Mouse (Mus musculus): ENCODE data around the gene Pla2r1.
A peak's percentile ranks its signal among the peaks of the same experiment; 100 is the strongest.

Pla2r1 gene

DNA sequence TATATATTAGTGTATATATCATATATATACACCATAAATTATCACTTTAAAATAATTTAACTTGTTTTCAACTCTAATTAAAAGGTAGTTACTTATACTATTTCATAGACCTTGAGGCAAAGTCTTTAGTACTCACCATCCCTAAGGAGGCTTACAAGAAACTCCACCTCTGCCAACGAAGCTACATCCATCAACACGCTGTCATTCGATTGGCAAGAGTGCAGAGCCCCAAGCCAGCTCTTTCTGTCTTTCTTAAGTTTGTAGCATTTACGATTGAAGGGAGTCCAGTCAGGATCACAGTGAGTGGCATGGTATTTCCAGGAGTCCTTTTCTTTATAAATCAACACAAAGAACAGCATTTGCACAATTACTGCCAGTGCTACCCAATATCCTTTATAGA, 49.1 kb downstream of the Pla2r1 start:
- no peak for DNase-seq (ENCODE audit: low read depth in 1 of 2, low spot score in 2 of 2)

DNA sequence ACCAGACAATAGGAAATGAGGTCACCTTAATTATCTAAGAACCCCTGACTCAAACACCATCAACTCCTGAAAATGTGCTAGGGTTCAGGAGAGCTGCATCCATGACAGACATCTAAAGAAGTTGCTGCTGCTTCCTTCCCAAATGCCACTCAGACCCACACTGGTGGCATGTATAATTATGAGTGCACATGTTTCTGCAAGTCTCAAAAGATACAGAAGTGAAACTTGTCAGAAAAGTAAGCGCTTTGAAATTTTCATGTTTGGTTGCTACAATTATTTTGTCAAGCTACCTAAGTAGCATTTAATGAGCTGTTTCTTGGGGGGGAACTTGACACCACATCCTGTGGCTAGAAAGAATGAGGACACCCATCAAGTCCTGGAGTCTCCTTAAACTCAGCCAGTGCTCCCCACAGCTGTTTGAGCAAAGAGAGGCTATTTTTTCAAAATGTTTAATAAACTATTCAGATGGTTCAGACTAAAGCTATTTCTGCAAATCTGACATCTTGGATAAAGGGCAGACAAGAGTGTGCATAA, 52.5 kb downstream of the Pla2r1 start:
- DNase-seq (ENCODE audit: low read depth in 1 of 2, low spot score in 2 of 2), result no peak

DNA sequence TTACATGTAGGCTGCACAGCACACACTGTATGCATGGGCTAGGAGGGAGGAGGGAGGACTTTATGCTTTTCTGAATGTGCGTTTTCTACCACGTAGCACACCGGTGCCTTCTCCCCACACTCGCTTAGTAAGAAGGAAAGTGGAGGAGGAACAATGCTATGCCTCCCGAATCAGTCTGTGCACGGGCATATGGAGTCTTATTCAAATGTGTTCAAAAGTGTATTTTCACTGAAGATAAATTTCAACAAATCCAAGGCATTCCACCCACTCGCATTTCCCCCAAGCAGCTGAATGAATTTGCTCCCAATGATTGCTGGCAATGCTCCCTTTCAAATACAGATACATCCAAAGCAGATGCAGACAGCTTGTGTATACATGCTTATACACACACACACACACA, 73.2 kb downstream of the Pla2r1 start:
- no peak for DNase-seq (ENCODE audit: low read depth in 1 of 2, low spot score in 2 of 2)

DNA sequence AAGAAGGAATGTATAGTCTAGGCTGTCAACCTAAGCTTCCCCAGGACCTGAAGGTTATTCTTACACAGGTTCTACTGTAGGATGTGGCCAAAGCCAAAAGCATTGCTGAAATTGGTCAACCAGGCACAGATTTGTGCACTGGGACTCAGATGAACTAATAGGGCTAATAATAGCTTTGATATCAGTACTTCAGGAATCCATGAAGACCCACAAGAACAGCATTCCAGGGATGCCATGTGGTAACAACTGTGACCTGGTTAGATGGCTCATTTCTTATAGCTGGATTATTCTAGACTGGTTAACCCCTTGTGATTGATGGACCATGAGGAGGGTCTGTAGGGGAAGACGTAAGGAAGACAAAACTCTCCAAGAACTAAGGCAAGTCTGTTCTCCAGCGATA, 74.3 kb downstream of the Pla2r1 start:
- DNase-seq (ENCODE audit: low read depth in 1 of 2, low spot score in 2 of 2), result no peak

DNA sequence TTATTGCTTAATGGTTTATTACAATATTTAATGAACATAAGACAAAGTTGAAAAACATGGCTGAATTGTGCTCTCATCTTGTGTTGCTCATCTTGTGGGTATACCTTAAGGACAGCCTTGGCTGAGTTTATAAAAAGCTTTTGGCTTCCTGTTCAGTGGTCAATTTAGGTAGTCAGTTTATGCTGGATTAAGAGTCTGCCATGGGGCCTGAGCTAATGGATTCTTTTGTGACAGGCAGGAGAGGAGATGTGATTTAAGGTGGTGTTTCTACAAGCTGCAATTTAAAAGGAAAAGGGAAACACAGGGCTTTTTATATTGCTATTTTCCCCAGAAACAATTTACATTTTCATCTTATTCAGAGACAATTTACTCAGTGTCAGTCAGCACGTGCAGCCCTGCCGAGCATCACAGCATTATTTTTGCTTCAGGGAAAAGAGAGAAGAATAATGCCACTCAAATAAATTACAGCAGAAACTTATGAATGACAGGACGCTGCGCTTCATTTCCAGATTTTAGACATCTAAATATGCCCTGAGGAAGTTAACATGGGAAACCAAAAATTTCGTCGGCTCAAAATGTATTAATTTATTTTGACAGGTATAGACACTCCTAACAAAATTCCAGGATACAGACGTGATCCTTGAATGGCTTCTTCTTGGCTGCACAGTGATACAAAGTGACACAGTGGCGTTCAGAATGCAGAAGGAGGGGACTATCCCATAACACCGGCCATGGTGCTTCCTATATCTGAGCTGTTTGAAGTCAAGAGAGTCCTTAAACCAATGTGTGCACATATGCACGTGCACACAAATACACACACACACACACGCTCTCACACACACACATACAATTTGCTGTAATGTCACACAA, 84.0 kb downstream of the Pla2r1 start:
- DNase-seq (ENCODE audit: low read depth in 1 of 2, low spot score in 2 of 2), result no peak

DNA sequence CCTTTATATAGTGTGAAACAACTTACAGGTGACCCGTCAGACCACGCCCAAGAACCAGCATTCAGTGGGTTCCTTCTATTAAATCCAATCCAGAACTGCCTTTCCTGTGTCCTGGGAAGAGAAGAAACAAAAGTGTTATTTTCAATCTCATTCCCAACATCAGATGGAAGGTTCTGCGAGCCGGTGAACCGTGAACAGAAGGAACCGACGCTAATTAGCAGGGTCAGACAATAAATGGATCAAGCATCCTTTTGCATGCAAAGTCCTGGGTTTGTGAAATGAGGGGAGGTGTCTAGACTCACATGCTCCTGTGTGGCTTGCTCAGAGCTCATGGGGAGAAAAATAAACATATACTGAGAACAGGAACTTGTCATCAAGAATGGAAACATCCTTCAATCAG, 100.7 kb downstream of the Pla2r1 start:
- DNase-seq (ENCODE audit: low read depth in 1 of 2, low spot score in 2 of 2), result no peak

DNA sequence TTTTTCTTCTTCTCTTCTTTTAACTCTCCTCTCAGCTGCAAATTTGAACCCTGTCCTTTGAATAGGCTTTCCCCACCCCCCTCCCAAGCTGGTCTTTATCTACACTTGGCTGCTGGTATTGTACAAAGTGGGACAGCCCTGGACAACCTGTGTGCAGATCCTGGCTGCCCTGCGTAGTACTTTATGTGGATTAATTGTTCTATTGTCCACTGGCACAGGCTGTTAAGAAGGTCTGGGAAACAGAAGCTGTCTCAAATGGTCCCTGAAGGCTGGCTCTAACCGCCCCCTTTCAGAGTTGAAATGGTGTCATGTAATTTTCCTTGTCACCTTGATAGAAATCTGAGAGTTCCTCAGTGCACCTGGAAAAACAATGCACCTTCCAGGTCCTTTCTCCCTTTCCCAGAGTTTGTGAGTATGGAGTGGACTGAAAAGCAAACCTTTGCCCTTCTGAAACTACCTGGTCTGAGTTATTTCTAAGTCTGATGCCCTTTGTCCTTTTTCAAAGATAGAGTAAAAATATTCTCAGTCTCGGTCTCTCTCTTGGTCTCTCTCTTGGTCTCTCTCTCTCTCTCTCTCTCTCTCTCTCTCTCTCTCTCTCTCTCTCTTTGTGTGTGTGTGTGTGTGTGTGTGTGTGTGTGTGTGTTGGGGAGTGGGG, 101.9 kb downstream of the Pla2r1 start:
- no peak for DNase-seq (ENCODE audit: low read depth in 1 of 2, low spot score in 2 of 2)

DNA sequence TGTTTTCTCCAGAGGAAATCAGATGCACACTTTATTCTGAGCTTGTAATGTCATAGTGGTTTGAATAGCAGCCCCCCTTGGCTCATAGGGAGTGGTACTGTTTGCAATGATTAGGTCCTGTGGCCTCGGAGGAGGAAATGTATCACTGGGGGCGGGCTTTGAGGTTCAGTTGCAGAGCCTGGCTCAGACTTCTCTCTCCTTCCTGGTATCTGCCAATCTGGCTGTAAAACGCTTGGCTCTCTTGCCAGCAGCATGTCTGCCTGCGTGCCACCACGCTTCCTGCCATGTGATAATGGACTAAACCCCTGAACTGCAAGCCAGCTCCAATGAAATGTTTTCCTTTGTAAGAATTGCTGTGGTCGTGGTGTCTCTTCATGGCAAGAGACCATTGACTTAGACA, 103.4 kb downstream of the Pla2r1 start:
- no peak for DNase-seq (ENCODE audit: low read depth in 1 of 2, low spot score in 2 of 2)

DNA sequence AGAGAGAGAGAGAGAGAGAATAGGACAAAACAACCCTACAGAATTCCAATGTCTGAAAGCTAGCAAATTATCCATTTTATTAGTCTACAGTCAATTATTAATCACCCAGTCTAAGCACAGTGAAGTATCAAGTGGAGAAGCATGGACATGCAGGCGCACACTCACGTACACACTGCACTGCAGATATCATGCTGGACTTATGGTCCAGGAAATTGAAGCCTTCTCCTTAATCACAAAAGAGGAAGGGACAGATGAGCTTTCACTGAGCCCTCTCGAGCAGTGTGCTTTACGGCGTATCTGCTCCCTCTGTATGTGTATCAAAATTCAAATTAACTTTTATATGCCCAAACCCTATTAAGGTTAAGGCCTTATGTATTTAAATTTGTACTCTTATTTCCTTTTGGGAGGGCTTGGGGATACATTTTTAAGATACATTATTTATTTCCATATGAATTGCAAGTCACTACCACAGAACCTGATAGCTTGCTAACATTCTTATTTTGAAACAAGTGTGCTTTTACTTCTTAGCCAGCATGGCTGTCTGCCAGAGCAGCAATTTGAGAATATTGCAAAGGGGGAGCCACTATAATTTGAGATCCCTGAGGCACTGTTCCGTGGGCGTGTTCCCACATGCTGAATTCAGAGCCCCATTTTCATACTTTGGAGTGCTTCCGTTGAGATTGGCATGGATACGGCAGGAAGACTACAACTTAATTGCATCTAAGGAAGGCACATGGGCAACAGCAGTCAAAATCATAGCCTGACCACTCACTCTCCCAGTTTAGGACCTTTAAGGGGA, 108.2 kb downstream of the Pla2r1 start:
- DNase-seq (ENCODE audit: low read depth in 1 of 2, low spot score in 2 of 2), result no peak

DNA sequence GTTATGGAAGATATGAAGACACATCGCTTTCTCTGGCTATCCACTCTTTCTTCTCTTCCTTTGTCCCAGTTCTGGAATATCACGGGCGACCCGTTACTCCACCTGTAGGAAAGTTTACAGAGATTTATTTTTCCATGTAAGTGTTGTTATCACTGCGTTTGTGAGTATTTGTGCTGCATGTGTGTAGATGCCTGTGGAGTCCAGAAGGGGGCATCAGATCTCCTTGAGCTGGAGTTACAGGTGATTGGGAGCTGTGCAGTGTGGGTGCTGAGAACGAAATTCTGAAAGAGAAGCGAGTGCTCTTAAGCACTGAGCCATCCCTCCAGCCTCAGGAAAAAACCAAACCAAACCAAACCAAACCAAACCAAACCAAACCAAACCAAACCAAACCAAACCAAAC, 109.8 kb downstream of the Pla2r1 start:
- no peak for DNase-seq (ENCODE audit: low read depth in 1 of 2, low spot score in 2 of 2)

DNA sequence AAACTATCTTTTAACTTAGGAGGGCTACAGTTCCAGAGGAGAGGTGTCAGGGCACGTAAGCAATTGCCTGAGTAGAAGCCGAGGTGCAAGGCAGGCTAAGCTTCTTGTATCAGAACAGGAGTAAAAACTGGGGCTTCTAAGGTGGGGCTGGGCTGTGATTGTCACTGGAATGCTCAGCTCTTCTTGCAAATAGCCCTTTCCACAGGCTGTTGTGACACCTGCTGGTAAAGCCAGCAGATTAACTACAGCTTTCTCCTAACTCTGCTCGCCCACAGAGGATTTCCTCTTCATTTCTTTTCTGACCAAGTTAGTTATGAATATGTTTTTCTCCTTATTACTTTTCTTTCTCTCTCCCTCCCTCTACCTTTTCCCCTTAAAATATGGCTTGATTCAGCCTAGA, 111.2 kb downstream of the Pla2r1 start:
- DNase-seq (ENCODE audit: low read depth in 1 of 2, low spot score in 2 of 2), result no peak

DNA sequence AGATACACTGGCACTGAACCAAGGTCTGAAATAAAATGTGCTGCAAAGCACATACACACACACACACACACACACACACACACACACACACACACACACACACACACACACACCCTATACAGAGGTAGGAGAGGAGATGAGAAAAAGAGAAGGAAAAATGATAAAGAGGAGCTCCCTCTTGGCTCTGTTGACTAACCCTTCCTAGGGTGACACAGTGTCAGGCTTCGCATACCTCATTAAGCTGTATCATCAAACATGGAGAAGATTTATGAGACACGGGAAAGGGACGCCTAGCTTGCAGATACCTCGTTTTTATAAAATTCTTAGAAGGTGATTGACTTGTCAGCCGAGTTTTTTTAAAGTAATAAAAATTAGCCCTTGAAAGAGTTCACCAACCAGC, 116.3 kb downstream of the Pla2r1 start:
- no peak for DNase-seq (ENCODE audit: low read depth in 1 of 2, low spot score in 2 of 2)

DNA sequence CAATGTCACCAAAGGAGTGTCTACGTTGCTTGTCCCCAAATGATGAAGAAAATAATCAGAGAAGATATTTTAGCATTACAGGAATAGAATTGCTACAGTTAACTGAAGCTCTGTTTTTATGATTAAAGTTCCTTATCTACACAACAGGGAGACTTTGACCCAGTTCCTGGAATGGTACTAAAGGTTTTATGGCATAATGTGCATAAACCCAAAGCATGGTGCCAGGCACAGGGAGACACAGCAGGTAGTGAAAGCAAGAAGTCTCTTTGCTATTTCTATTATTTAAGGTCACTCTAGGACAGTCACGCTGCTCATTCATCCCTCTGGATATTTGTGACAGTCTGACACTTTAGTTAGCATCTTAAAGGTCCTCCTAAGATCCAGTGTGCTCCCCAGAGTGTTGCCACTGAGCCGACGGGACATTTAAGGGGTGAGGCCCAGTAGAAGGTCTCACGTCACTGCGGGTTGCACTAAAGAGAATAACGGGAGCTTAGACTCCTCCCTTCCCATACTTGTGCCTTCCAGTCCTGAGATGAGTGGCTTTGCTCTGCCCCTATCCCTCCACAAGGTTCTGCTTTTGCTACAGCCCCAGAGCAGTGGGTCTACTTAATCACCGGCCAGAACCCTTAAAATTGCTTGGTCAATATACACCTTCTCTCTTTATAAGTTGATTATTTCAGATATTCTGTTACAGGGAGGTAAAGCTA, 122.6 kb downstream of the Pla2r1 start:
- DNase-seq (ENCODE audit: low read depth in 1 of 2, low spot score in 2 of 2), result no peak

DNA sequence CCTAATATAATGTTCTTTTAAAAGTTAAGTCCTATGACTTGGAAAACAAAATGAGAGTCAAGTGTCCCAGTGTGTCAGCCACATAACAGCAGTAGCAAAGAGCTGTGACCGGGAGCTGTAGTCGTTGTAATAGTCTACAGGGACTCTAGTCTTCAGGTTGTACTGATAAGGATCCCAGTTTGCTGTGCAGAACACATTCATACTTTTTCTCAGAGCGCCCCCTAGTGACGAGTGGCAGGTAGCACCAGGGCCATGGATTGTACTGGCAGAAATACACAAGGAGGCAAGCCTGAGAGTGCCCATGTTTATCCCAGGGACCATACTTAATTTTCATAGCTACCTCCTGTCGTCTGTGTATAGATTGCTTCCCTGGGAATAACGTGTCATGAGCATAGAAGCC, 135.0 kb downstream of the Pla2r1 start:
- DNase-seq (ENCODE audit: low read depth in 1 of 2, low spot score in 2 of 2), result peak; percentile 30 to 31

DNA sequence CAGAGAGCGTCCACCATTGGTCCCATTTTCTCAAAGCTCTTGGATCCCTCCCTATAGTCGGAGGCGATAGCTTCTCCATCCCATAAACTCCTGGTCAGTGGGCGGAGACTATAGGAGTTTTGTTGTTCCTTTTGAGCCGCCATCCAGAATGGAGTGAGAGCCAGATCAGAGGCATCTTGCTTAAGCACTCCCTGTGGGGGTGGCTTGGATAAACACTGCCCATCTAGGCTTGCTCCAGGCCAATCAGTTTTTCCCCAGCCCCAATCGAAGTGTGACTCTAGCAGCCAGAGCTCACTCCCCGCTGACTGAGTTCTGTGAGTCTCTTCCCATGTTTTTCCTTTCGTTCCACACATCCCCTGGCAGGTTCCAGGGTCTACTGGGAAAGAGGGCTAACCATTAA, 138.8 kb downstream of the Pla2r1 start:
- no peak for DNase-seq (ENCODE audit: low read depth in 1 of 2, low spot score in 2 of 2)

DNA sequence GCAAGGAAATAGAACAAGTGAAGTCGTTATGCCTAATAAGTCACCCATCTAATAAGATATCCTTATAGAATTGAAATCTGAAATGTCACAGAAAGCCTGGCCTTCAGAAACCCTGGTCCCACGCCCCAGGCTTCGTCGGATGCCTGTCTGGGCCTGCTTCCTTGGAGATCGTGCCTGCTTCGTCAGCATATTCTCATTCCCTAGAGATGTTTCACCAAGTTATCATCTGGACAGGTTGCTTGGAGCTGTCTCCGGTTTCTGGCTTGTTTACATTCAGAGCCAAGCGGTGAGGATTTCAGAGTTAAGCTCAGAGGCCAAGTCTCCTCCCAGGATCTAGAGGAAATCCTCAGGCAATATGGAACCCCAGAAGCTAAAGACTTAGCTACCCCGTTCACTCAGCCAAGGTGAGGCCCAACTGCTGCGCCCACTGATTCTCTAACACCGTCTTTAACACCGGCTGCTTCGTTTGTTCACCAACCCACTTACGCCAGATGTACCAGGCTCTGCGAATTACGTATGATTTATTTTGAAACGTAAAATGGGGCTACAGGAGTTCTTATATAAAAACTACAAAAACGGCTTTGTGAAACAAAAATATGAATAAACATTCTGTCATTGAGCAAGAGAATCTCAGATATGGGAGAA, 140.0 kb downstream of the Pla2r1 start:
- no peak for DNase-seq (ENCODE audit: low read depth in 1 of 2, low spot score in 2 of 2)

DNA sequence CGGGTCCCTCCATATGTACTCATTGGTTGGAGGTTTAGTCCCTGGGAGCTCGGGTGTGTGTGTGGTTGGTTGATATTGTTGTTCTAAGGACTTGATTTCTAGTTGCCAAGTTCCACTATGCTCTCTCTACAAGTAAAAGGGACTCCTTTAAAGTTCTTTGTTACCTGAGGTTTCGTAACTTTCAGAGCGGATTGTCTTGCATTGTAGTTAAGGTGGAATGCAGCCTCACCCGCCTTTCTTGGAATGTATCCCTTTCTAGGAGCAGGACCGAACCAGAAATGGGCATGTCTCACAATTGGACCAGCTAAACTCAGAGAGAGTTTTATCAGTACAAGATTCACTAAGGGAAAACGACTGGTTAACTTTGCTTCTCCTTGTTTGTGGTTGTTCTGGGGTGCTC, 141.9 kb downstream of the Pla2r1 start:
- no peak for DNase-seq (ENCODE audit: low read depth in 1 of 2, low spot score in 2 of 2)

DNA sequence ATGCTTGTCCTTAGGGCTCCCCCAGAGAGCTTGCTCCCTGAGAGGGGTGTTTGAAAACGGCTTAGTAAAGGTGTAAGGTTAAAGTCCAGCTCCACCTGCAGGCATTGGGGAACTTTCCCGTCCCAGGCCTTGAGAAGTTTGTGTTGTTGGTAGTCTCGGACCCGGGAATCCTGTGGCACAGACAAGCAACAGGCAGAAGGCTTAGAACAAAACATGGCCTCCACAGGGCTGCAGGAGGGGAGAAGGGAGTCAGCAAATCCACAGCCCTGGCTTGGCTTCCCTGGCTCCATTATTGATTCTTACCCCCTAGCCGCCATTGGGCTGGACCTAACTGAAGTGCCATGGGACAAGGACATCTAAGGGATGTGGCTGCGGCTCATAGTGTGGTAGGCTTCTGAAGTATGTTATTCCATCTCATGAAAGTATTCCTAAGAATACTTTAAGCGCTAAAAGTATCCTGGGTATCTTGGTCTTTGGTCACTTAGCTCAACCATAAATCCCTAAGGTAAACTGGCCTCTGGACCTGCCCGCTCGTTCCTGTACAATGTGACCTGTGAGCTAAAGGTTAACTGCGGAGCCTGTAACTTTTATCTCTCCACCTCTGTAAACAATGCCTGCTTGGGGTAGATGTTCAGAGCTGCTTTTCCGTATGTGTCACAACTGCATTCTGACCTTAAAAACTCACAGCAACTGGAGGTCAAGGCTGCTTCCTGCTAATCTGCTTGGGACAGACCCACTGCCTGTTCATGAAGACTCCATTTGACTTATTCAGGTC, 142.9 kb downstream of the Pla2r1 start:
- no peak for DNase-seq (ENCODE audit: low read depth in 1 of 2, low spot score in 2 of 2)

DNA sequence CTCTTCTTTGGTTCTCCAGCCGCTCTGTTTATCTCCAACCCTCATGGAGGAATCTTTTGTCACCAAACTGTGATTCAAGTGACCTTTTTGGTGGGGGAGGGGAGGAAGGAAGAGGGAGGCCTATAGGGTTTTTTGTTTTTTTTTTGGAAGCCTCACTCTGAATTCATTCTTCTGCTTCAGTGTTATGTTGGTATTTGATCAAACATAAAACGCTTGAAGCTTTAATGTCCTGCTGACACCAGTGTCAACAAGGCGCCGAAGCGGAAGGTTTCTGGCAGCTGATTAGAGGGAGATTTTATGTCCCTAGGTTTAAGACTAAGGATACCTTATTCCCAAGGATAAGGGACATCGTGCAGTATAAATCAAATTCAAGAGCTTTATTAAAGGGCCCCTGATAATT, 143.9 kb downstream of the Pla2r1 start:
- DNase-seq (ENCODE audit: low read depth in 1 of 2, low spot score in 2 of 2), result no peak

DNA sequence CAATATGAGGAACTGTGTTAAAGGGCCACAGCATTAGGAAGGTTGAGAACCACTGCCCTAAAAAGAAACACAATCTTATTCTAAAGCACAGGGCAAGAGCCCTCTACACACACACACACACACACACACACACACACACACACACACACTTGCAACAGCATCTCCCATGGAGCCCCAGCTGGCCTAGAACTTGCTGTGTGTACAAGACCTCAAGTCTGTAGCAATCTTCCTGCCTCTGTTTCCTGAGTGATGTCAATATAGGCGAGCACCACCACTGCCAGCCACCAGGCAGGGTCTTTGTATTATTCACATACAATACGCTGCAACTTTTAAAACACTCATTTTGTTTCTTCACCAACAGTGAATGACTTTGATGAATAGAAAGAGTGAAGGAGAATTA, 145.7 kb downstream of the Pla2r1 start:
- DNase-seq (ENCODE audit: low read depth in 1 of 2, low spot score in 2 of 2), result no peak
